Mouse (Mus musculus): ENCODE measurements around the gene Ptpn22.
"Not testable (repeated sequence)": the region's sequence is repeated elsewhere in the genome, so short reads cannot be mapped to it uniquely, and the experiment has no call there.

Ptpn22 gene

GRCm38 (mm10) chr3:103858881-103859801 is at the start of gene Ptpn22:
Gene Ptpn22, plus strand, starts transcription at chr3:103859795.
- no peak for DNase-seq (ENCODE audit: low read depth, low spot score)

GRCm38 (mm10) chr3:103809799-103810150 is 49.8 kb upstream of the Ptpn22 start:
- peak; percentile 3 for DNase-seq (ENCODE audit: low read depth, low spot score)

- no peak for DNase-seq (ENCODE audit: low read depth, low spot score)
These were observed 48.6 kb upstream of the Ptpn22 start for GRCm38 (mm10) chr3:103810967-103811366.

GRCm38 (mm10) chr3:103827548-103827947 is 32.0 kb upstream of the Ptpn22 start:
- DNase-seq (ENCODE audit: low read depth, low spot score): no peak

GRCm38 (mm10) chr3:103829036-103829435 is 30.6 kb upstream of the Ptpn22 start:
- no peak for DNase-seq (ENCODE audit: low read depth, low spot score)

GRCm38 (mm10) chr3:103830681-103831080 is 28.9 kb upstream of the Ptpn22 start:
- not testable (repeated sequence) for DNase-seq (ENCODE audit: low read depth, low spot score)

- no peak for DNase-seq (ENCODE audit: low read depth, low spot score)
These were observed 28.4 kb upstream of the Ptpn22 start for GRCm38 (mm10) chr3:103831146-103831545.

DNA sequence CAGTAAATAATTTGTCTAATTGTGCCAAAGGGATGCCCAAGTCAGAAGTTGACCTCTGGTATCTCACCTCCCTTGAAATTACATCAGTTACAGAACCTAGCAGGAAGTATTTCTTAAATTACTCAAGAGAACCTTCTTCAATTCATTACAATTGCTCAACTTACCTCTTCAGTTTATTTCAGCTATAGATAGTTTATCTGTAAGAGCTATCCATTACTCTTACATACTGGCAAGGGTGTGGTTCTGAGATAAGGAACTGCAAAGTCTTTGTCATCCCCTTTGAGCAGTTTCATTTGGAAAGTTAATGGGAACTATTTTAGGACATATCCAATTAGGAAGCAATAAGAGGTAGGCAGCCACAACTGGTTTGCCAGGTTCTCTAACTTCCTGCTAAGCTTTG is 27.2 kb upstream of the Ptpn22 start, which contains the start of gene Bcl2l15:
TSS of gene Bcl2l15 (plus strand) at position 176 of the 400 bp plus-strand sequence.
- no peak for DNase-seq (ENCODE audit: low read depth, low spot score)

DNA sequence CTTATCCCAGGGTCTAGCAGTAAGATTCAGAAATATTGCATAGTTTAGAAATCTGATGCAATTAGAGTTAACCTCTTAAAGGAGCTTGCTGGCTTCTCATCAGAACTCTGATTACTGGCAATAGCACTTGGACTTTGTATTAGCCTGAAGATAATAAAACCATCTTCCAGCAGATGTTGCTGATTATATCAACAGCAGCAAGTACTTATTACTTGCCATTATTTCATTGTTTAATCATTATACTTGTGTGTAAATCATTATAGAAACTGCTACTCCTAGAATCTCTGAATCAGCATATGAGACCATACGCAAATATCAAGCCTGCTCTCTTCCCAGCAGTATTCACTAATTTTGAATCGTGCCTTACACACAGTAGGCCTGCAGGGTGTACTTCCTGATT is 25.6 kb upstream of the Ptpn22 start:
- DNase-seq (ENCODE audit: low read depth, low spot score): no peak

- no peak for DNase-seq (ENCODE audit: low read depth, low spot score)
These were observed 24.2 kb upstream of the Ptpn22 start for GRCm38 (mm10) chr3:103835272-103835950.

- no peak for DNase-seq (ENCODE audit: low read depth, low spot score)
These were observed 23.7 kb upstream of the Ptpn22 start for GRCm38 (mm10) chr3:103835951-103836310.

- no peak for DNase-seq (ENCODE audit: low read depth, low spot score)
These were observed 23.1 kb upstream of the Ptpn22 start for GRCm38 (mm10) chr3:103836453-103836852.

- DNase-seq (ENCODE audit: low read depth, low spot score): no peak
These were observed 19.9 kb upstream of the Ptpn22 start for GRCm38 (mm10) chr3:103839711-103840110.

- not testable (repeated sequence) for DNase-seq (ENCODE audit: low read depth, low spot score)
These were observed 19.4 kb upstream of the Ptpn22 start for GRCm38 (mm10) chr3:103840195-103840594.

- DNase-seq (ENCODE audit: low read depth, low spot score): not testable (repeated sequence)
These were observed 18.6 kb upstream of the Ptpn22 start for GRCm38 (mm10) chr3:103840946-103841345.

DNA sequence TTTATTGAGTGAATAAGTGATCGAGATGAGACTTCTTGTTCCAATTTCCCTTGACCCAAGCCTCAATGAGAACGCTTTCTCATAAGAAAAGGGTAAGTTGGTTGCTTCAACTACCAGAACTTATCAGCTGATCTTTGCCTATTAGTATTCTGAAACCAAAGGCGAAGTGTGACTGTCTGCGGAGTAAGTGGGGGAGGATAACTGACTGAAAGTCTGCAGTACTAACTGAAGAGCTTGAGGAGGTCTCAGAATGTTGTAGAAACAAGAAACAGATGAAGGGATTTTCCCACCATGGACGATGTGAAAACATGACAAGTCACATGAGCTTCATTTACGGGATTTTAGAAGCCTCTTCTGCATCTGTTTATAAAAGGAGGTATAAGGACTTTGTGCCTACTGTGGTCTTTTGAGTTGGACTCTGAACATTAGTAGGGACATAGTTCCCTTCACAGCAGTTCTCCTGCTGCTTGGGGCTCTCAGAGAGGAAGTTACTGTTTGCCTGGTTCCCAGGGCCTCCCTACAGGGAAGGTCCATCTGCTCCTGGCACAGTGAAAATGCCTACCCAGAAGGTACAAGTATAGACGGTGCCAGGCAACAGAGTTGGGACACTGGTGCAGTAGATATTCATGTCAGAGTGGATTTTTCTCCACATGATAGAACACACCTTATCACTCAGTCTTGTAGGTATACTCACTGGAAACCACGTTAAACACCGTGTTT is 8.8 kb upstream of the Ptpn22 start:
- DNase-seq (ENCODE audit: low read depth, low spot score): no peak

DNA sequence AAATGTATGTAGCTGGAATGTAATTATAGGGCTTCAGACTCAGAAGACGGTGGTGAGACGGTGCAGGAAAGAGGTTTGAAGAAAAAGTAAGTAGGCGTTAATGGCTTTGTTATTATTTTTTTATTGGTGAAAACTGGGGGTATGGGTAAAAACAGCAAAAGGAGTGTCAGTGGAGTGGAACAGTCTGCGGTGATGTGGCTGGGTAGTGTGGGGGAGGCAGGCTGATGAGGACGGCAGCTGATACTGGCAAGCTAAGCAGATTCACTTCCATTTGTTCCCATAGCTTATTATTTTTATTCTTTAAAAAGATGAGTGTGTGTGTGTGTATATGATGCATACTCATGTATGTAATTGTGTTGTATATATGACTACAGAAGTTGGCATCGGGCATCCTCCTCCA is 8.1 kb upstream of the Ptpn22 start:
- no peak for DNase-seq (ENCODE audit: low read depth, low spot score)

DNA sequence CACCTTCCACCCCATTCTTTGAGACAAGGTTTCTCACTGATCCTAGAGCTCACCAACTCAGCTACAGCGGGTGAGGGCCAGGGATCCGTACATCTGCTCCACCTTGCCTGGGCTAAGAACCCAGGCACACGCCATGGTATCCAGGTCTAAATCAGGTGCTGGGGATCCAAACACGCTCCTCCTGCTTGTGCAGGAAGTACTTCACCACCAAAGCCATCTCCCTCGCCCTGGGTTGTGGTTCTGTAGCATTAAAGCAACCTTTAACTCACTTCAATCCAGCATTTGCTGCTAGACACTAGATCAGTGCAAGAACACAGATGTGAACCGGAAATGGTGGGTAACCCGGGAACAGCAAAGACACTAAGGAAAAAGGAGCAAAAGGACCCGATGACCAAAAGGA is 7.7 kb upstream of the Ptpn22 start:
- no peak for DNase-seq (ENCODE audit: low read depth, low spot score)

- peak; percentile 14 for DNase-seq (ENCODE audit: low read depth, low spot score)
These were observed 6.9 kb upstream of the Ptpn22 start for GRCm38 (mm10) chr3:103852565-103853299.

GRCm38 (mm10) chr3:103853804-103854203 is 5.8 kb upstream of the Ptpn22 start:
- no peak for DNase-seq (ENCODE audit: low read depth, low spot score)

DNA sequence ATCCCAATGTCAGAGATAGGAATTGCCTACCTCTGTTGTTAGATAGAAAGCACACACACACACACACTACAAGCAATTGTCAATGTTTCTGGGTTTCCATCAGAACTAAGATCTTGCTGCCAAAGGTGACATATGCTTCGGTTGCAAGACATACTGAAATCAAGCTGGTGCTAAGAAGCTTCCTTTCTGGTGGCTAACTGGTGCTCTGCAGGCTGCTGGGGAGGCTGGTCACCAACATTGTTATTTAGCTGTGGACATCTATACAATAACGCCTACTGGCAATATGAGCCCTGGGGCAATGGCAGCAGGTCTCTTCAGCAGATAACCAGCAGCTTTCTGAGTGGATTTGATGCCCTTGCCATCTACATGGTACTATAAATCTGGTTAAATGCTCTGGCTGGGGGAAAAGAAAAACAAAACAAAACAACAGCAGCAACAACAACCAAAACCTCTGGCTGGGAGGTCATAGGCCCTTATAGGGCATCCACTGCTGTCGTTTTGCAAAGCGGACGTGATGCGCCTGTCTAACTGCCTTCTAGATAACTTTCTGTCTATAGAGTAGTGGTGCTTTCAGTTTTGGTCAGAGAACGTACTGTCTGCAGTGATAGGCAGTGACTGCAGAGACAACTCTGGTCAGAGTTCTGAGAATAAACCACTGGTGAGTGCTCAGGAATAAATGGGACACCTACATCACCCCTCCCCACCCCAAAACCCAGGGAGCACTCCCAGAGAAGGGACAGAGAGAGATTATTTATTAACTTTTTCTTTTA is 2.4 kb upstream of the Ptpn22 start:
- DNase-seq (ENCODE audit: low read depth, low spot score): no peak

Measured in forelimb bud, embryonic 11.5 days (tissue).